Mouse (Mus musculus) lung, postnatal 14 days (tissue): ENCODE results near the gene Rab6b.
"Not testable (repeated sequence)": the region's sequence is repeated elsewhere in the genome, so short reads cannot be mapped to it uniquely, and the experiment has no call there.

Experiments used
- DNase-seq: peaks from one replicate; pipeline ENCODE4 v3.0.0; 2021

Rab6b gene

DNA sequence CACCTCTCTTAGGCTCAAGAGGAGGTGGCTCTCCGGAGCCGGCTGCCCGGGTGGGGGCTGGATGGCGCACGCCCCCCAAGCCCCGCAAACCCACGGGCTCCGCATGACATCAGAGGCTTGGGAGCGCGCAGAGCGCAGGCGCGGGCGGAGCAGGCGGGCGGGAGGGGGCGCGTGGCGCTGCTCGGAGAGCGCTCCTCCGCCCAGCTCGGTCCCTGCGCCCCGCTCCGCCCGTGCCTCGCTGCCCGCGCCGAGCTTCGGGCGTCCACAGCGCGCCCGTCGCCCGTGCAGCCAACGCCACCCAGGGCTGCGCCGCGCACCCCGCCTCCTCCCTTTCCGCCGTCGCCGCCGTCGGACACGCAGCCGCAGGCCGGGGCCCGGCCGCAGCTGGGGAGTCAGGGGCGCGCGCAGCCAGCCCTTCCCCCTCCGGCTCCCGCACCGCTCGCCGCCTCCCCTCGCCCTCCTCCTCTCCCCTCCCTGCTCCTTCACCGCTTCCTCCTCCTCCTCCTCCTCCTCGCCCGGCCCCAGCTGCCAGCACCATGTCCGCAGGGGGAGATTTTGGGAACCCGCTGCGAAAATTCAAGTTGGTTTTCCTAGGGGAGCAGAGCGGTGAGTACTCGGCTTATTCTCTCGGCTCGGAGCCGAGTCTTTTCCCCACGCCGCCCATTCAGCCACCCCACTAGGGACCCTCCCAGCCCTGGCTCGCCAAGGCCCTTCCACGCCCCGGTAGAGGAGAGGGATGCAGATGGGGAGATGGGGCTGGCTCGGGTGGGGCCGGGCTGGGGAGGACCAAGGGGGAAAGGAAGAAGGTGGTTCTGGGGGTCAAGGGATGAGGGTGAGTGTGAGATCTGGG lies at the start of gene Rab6b:
TSS of gene Rab6b (plus strand) at position 167 of the 850 bp plus-strand sequence.
- peak; percentile 56 for DNase-seq

DNA sequence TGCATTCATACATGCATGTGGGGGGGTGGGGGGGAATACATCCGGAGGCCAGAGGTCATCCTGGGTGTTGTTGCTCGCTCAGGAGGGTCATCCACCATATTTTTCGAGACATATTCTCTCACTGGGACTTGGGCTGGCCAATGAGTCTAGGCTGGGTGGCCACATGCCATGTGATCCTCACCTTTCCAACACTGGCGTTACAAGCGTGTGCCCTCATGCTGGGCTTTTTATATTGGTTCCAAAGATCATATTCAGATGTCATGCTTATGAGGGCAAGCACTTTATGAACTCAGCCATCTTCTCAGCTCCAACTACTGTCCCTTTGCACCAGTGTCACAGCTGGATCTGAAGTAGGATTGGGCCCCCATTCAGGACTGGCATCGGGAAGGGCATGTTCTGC lies 48.0 kb upstream of the Rab6b start:
- no peak for DNase-seq

DNA sequence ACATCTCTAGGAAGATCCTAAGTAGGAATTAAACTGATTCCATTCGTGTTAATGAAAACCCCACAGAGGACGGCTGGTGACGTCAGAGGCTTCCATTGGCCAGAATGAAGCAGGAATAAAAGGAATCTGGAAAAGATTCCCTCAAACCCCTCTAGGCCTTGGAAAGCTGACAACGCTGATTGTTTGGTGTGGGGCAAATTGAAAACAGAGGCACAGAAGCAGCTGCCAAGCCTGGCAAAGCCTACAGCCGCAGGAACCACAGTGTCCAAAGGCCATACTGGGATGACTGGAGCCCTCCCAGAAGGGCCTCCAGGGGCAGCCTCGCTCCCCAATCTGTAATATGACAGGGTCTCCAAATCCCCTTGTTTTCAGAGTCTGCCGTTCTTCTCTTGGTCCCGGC lies 44.7 kb upstream of the Rab6b start:
- no peak for DNase-seq

DNA sequence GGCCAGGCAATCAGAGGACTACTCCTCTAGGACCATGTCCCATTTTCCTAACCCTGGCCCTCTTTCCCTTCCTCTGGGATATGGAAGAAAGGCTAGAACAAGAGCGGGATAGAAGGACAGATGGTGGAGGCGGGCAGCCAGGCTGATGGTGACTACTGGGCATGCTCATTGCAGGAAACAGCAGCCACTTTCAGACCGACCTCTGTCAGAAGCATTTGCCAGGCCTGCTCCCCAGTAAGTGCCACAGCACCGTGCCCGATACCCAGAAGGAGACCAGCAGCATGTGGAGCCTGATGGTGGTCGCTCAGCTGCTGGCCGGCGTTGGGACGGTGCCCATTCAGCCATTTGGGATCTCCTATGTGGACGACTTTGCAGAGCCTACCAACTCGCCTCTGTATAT lies 43.9 kb upstream of the Rab6b start:
- DNase-seq: no peak

DNA sequence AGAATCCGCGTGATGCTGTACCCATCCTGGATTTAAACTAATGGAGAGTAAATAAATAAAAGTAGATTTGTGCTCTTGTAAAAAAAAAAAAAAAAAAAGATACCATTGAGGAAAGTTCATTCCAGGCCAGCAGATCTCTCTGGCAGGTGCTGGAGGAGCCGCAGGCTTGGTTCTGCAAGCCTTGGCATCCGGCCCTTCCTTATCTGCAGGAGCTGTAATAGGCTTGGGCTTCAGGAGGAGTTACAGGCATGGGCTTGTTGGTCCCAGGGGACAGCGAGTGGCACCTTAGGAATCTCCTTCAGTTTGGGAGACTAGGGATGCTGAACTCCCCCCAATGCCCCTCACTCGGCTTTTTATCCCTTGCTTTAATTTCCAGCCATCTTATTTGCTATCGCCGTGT lies 42.8 kb upstream of the Rab6b start:
- DNase-seq: no peak

DNA sequence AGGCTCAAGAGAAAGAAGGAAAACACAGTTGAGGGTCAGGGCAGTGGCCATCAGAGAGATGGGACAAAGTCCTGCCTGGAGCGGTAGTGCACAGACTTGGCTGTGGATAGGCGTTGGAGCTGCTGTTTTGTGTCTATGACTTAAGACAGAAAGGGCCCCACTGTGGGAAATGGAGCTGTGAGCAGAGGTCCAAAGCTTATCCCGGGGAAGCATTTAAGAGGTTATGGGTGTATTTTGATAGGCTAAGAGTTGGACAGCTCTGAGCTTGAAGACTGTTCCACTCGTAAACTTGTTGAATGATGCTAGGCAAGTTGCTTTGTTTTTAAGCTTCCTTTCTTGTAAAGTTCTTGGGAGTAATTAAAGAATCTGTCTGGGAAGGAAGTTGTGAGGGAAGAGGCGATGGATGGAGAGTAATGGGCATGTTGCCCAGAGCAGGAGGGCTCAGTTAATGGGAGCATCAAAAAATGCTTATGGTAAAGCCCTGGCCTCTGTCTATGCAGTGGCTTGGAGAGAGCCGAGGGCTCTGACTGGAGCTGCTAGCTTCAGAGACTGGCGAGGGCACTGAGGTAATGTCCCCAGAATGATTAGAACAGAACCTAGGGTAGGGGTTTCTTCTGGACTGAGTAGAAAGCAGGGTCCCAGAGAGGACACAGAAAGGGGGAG lies 39.9 kb upstream of the Rab6b start:
- DNase-seq: no peak

DNA sequence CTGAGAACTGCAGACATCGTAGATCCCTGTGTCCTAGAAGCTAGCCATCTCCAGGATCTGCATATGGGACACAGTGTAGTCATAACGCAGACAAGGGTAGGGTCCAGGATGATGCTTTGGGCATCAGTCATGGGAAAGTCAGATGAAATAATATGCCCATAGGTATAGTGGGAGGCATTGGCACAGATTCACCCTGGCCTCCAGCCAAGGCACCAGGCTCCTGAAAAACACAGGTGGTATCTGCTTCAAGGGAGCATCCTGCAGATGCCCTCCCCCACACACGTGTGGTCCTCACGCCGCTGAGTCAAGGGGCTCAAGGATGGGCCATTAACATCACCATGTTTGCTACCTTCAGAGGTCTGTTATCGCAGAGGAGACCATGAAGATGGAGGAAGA lies 39.4 kb upstream of the Rab6b start:
- no peak for DNase-seq

DNA sequence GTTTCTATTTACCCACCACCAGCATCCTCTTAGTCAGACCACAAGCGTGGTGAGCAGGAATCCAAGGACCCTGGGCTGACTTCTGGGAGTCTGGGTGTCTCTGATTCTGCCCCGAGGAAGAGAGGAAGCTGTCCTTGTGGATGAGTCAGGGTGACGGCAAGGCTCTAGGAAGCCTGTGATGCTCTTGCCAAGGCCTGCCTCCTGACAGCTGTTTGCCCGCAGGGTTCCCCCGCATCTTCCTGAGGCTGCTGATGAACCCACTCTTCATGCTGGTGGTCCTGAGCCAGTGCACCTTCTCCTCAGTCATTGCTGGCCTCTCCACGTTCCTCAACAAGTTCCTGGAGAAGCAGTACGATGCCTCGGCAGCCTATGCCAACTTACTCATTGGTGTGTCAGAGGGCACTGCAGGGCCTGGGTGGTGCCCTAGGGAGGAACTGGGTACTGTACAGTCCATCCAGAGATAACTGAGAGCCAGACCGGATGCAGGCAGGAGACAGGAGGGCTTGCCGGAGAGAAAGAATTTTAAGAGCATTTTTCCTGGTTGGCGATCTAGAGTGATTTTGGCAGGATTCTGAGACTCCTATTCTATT lies 38.6 kb upstream of the Rab6b start:
- DNase-seq: no peak

DNA sequence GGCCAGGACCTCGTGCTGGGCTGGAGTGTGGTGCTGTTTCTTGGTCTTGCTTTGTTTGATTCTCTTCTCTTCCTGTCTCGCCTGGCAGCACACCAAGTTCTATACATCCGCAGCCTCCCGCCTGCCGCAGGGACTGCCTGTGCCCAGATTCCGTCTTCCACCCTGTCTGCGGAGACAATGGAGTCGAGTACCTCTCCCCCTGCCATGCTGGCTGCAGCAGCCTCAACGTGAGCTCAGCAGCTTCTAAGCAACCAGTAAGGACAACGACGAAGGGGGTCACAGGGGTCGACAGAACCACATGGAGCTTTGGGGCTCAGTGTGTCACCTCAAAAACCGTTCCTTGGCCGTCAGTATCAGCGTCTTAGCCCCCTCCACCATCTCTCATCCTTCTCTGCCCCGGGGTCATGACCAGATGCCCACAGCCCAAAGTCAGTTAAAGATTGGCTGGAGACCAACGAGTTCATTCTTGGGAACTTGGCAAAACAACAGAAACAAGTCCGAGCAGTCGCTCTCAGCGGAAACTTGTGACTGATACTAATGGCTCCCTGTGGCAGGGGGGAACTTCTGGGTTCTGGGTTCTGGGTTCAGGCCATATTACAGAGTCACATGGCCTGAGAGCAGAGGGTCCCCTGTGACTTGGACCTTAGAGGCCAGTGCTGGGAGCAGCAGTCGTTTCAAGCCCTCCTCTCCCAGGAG lies 34.6 kb upstream of the Rab6b start:
- DNase-seq: peak; percentile 85

DNA sequence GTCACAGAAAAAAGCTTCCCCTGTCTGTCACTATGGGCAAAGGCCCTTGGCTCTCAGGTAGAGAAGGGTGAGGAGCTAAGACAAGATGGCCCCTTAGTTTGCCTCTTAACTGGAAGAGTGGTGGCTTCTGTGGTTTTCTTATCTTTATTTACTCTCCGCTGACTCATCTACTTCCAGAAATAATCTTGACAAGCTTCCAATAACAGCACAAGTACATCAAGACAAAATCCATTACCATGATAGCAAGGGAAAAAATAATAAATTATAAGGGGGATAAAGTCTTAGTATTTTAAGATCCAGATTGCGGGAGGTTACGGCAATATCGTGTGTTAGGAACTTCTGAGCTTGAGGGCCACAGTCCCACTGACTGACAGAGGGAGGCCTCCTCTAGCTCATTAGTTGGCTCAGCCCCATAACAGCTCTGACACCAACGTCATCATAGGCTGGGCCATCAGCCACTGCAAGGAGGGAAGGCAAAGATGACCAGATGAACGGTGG lies 33.3 kb upstream of the Rab6b start:
- peak; percentile 45 for DNase-seq

DNA sequence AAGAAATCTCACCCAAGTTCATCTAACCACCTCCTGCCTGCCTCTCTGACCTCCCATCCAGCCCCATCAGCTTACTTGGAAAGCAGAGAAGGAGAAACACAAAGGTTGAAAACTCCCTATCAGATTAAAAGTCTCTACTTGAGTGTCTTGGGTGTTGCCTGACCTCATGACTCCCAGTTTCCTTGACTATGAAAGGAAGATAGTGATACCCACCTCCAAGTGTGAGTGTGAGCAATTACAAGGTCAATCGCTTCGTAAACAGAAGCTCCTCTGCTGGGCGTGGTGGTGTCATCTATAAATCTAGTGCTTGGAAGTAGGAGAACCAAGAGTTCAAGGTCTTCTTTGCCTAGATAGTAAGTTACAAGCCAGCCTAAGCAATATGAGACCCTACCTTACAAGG lies 31.4 kb upstream of the Rab6b start:
- DNase-seq: no peak

DNA sequence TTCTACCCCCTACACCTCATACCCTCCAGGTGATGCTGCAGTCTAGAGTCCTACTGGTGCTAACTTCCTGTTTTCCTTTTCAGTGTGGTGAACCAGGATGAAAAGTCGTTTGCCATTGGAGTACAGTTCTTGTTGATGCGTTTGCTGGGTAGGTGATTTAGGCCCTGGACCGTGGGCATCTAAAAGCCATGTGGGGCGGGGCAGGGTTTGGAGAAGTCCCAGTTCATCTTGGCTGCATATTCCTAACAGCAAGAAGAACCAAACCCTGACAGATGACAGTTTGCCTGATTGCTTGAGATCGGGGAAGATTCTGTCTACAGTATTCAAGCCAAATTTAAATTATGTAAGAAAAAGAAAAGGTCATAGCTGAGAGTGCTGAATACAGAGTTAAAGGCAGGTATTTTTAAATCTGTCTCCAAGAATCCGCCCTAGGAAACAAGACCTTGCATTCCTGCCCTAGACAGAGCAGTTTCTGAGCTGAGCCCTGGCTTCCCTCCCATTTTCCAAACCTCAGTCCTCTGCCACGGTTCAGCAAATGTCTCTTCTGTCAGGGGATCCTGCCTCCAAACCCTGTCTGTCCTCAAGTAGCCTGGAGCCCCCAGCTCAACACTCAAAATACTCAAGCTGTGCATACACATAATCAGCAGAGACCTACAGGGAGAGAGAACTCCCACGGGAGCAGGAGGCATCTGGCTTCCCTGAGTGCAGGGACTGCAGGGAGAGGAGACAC lies 29.2 kb upstream of the Rab6b start:
- DNase-seq: no peak

DNA sequence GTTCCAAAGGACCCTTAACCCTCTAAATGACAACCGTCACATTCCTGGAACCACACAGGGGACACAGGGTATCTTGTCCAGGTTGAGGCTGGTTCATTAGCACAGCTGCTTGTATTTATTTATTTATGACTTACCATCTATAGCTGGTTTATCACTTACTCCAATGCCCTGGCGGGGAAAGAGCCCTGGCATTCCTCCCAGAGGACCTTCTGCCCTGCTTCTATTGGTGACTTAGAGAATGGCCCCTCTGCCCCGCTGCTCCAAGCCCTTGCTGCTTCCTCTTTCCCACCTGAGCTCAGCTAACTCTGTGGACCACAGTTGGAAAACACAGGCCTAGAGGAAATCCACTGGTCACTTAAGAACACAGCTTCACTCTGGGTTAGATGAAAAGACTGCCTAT lies 28.2 kb upstream of the Rab6b start:
- DNase-seq: no peak

DNA sequence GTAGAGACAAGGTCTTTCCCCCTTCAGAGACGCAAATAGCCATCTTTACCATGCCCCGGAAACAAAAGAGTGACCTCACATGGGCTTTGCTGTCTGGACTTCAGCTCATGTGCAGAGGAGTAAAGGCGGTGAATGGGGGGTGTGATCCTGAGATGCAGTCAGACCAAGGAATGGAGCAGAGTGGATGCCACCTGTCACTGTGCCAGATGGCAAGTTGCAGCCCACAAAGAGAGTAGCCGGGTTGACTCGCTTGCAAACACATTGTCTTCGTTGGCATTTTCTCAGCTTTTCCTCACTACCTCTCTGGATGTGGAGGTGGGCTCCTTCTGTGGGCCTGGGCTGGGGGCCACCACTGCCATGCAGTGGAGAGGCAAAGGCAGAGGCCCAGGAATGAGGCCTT lies 24.9 kb upstream of the Rab6b start:
- DNase-seq: no peak

DNA sequence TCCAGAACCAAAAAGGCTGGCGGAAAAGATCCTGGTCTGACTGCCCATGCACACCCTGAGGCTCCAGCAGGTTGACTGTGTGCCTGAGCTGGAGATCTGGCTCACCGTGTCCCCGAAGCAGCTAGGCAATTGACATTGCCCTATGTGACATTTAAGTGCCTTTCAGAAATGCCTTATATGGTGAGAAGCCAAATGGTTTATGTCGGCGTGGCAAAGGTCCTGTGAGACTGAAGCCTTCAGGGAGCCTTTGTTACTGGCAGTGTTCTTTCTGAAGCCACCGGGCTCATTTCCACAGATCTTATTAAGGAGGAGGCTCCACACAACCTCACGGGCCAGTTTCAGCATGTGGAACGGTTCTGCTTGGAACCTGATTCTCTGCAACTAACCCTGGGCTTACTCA lies 24.3 kb upstream of the Rab6b start:
- DNase-seq: no peak

DNA sequence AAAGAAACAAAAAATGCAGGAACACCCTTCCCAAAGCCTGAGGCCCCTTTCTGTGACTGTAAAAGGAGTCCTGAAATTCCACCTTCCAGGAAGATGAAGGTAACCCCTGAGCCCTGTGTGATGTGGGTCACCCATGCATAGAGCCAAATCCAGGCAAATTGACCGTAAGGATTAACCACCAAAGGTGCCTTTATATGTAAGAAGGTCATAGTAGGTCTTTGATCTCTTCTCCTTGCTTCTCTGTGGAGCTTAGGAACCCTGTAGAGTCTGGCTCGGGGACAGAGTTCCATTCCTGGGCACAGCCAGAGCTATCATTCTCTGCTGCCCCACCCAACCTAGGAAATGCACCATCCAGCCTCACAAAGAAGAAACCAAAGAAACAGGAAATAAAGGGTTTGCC lies 22.9 kb upstream of the Rab6b start:
- DNase-seq: no peak

DNA sequence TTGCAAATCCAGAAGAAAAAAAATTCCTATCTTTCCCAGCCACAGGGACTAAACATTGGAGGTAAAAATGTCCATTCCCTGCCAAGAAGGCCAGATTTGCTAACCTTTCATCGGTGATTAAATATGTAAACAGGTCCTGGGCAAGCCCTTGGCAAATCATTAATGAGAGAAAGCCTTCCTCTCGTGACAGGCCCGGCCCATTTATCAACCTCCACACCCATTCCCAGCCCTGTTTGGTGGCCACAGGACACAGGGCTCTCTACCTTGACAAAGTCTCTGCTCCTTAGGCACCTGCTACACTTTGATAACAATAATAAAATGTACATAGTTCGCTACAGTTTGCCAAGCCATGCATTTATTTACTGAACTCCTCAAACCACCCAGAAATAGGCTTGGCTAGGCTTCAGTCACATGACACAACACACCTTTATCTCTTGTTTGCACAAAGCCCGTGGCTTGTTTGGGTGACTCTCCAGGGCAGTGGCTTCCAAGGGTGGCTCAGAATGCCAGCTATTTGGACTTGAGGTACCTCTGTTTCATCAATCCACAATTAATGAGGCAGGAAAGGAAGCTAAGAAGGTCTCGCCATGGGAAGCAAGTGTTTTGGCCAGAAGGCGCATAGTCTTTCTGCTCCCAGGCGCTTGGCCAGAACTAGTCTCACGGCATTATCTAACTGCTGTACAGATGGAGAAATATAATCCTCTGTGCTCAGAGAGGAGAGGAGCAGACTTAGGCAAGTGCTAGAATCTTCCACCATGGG lies 21.3 kb upstream of the Rab6b start:
- peak; percentile 57 for DNase-seq

DNA sequence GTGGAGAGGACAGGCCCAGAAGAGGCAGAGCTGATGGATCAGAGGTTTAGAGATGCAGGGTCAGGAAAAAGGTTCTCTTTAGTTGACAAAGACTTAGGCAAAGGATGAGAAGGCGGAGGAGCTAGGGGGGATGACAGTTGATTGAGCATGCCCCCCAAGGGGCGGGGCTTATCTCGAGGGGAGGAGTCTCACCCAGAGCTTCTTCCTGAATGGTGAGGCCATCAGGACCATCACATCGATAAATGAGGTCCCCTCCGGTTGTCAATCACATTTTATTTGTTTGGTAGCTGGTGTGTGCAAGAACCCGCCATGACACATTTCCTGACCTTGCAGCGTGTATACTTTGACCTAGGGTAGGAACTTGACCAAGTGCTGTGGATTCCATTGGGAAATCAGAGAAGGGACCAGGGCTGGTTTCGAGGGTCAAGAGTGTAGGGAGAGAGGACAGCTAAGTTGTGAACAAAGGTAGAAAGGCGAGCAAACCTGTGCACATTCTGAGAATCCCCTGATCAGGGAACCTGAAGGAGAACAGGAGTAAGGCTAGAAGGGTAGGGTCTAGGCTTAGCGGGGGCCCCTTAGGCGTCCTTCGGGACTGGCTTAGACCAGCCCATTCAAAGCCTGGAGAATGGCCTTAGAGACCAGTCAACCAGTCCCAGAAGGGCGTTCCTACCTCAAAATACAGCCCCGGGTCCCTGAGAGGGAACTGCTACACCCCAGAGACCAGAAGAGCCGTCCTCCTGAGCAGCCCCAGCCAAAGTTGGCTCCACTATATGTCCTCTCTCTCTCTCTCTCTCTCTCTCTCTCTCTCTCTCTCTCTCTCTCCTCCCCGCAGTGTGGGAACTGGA lies 20.3 kb upstream of the Rab6b start:
- DNase-seq: no peak

DNA sequence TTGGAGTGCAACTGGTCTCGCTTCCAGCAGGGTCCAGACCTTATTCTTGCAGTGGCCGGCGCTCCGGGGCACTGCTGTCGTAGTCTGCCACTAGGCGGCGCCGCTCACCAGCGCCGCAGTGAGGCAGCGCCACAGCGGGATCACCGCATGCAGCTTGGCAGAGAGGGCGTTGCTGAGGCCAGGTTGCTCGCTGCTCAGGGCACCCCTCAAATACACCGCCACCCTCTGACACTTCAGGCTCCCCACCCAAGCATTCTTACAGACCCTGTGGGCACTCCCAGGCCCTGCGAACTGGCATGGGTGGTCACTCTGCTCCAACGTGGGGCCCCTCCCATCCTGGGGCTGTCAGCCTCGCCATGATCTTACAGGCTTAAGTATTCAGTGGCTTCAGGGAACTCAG lies 19.3 kb upstream of the Rab6b start:
- peak; percentile 88 for DNase-seq

DNA sequence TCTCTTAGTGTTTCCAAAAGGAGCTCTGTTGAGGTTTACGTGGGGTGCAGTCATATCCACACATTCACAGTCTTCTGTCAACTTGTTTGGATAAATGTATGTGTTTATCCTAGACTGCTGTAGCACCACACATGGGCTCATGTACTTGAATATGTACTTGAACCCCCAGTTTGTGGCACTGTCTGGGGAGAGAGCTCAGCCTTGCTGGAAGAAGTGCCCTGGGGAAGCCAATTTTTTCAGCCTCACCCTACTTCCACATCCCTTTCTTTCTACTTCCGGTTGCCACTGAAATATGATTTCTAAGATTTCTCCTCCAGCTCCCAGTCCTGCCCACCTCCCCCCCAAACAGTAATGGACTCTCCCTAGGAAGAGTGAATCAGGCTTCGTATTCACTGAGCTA lies 17.9 kb upstream of the Rab6b start:
- no peak for DNase-seq

DNA sequence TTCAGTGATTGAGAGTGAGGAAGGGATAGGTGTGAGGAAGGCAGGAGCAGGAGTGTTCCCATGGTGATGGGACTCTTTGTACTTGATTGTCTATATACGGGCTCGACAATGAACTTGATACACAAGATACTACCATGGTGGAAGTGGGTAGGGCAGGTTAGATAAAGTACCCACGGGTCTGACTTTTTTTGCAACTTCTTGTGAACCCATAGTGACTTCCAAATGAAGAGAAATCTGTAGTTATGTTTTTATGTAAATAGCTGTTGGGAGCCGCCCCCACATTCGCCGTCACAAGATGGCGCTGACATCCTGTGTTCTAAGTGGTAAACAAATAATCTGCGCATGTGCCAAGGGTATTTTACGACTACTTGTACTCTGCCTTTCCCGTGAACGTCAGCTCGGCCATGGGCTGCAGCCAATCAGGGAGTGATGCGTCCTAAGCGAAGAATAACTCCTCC lies 3.2 kb upstream of the Rab6b start:
- not testable (repeated sequence) for DNase-seq
